Mouse (Mus musculus): Measurements from ENCODE around the gene Slc2a6. TPM values are rescaled to one million over a fixed set of nuclear protein-coding genes. Genes with fewer than 3 reads are reported as not detected.

Gene Slc2a6
- polyA plus RNA-seq, 1 experiment from 2014 or later = 5.2 TPM

GRCm38 (mm10) chr2:27058251-27058650, 30.5 kb upstream of the Slc2a6 start:
- Histone ChIP-seq H3K4me2 (replicated peaks) (no peak overlapping the region), H3K27ac (replicated peaks) (no peak overlapping the region), H3K36me3 (no peaks in the 10 kb centered on the region), H3K9me3 (no peaks in the 10 kb centered on the region), H3K9ac (replicated peaks) (no peak overlapping the region), H3K4me3 (no peak overlapping the region), H3K27me3 (no peaks in the 10 kb centered on the region), H3K4me1 (peaks cover 3% of the 10 kb centered on the region; the same call in 1 of the 2 replicates)
- ATAC-seq (replicated peaks) = no peak
- 63% methylated on average over 4 of the region's 4 CpGs for WGBS

- no peak for ATAC-seq (replicated peaks)
- Histone ChIP-seq H3K9ac (replicated peaks) (no peak overlapping the region), H3K27ac (replicated peaks) (no peak overlapping the region), H3K4me1 (no peaks in the 10 kb centered on the region), H3K27me3 (no peaks in the 10 kb centered on the region), H3K9me3 (no peaks in the 10 kb centered on the region), H3K36me3 (no peaks in the 10 kb centered on the region), H3K4me2 (replicated peaks) (no peak overlapping the region), H3K4me3 (no peak overlapping the region)
- WGBS = 38% methylated on average over 6 of the region's 6 CpGs
Measured at GRCm38 (mm10) chr2:27049408-27049807, 21.6 kb upstream of the Slc2a6 start.

DNA sequence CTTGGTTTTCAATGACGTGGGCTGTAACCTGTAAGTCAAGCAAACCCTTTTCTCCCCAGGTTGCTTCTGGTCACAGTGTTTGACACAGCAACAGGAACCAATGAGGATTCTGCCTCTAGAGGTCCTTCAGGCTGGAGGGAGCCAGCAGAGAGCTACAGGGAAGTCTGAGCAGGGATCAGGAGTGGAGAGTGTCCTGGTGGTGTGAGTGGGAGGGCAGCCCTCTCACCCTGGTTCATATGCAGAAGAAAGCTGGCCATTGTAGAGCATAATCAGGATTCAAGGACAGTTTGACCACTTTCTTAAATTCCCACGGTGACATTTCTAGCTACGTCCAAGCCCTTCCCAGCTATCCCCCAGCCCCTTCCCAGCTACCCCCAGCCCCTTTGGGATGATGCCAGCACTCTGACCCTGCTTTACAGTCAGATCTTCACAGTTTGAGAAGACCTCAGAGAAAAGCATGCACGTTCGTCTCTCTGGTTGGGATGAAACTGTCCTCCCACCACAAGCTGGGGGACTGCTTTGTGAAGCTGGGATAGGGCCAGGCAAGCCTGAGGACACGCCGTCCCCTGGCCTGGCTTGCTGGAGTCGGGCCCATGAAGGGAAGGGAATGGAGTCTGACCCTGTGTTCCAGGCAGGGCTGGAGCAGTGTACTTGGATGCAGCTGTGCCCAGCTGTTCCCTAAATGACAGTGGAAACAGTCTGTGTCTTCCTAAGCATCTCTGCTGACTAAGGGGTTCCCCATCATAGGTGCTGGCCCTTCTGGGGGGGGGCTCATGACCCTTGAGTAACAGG, 18.4 kb upstream of the Slc2a6 start:
- H3K4me3 ChIP-seq = no peak overlapping the region
- H3K4me2 ChIP-seq (replicated peaks) = no peak overlapping the region
- 69% methylated on average over 8 of the region's 8 CpGs for WGBS
- no peaks in the 10 kb centered on the region for H3K4me1 ChIP-seq
- H3K27me3 ChIP-seq = no peaks in the 10 kb centered on the region
- ATAC-seq (replicated peaks) = no peak
- H3K36me3 ChIP-seq = no peaks in the 10 kb centered on the region
- no peaks in the 10 kb centered on the region for H3K9me3 ChIP-seq
- no peak overlapping the region for H3K27ac ChIP-seq (replicated peaks)
- H3K9ac ChIP-seq (replicated peaks) = no peak overlapping the region

GRCm38 (mm10) chr2:27044641-27045040, 16.8 kb upstream of the Slc2a6 start:
- H3K27me3 ChIP-seq = no peaks in the 10 kb centered on the region
- H3K9me3 ChIP-seq = no peaks in the 10 kb centered on the region
- no peak overlapping the region for H3K4me3 ChIP-seq
- H3K4me1 ChIP-seq = no peaks in the 10 kb centered on the region
- H3K4me2 ChIP-seq (replicated peaks) = no peak overlapping the region
- H3K27ac ChIP-seq (replicated peaks) = no peak overlapping the region
- H3K36me3 ChIP-seq = no peaks in the 10 kb centered on the region
- no peak overlapping the region for H3K9ac ChIP-seq (replicated peaks)
- WGBS = 79% methylated on average over 3 of the region's 3 CpGs
- no peak for ATAC-seq (replicated peaks)

DNA sequence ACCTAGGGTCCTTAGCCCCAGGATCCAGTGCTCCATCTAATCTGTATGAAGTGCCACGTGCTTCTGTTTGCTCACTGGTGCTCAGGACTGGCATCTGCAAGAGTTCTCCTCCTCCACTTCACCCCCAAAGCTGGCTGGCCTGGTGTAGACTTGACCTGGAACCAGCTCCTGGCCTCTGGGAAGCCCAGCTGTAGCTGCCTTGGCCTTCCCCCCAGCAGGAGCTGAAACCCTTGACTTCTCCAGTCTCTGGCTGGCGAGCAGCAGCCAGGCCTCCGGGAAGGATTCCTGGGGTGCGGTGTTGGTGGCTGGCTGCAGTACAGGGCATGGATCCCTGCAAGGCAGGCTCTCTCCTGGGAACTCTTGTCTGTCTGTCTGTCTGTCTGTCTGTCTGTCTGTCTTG, 16.4 kb upstream of the Slc2a6 start:
- no peaks in the 10 kb centered on the region for H3K9me3 ChIP-seq
- 81% methylated on average over 4 of the region's 4 CpGs for WGBS
- H3K27ac ChIP-seq (replicated peaks) = no peak overlapping the region
- no peak overlapping the region for H3K9ac ChIP-seq (replicated peaks)
- no peaks in the 10 kb centered on the region for H3K27me3 ChIP-seq
- H3K4me3 ChIP-seq = no peak overlapping the region
- H3K36me3 ChIP-seq = no peaks in the 10 kb centered on the region
- no peaks in the 10 kb centered on the region for H3K4me1 ChIP-seq
- ATAC-seq (replicated peaks) = no peak
- no peak overlapping the region for H3K4me2 ChIP-seq (replicated peaks)

DNA sequence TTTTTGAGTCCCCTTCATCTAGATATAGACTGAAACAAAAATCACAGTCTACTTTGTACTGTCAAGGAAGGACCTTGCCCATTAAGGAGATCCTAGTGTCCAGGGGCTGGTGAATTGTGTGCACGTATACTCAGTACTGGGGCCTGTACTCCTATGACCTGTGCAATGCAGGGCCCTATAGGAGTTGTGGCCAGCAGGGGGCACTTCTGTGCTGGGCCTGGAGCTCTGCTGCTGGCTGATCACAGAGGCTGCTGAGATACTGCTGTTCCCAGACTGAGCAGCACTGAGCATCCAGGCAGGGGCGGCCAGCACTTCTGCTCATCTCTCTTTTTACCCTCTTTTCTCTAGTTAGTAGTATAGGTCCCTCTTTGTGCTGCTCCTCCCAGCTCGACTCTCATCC, 15.7 kb upstream of the Slc2a6 start:
- 33% methylated on average over 3 of the region's 3 CpGs for WGBS
- Histone ChIP-seq H3K4me3 (no peak overlapping the region), H3K36me3 (no peaks in the 10 kb centered on the region), H3K9ac (replicated peaks) (no peak overlapping the region), H3K9me3 (no peaks in the 10 kb centered on the region), H3K4me2 (replicated peaks) (no peak overlapping the region), H3K27ac (replicated peaks) (no peak overlapping the region), H3K4me1 (peaks cover 4% of the 10 kb centered on the region; the same call in 1 of the 2 replicates), H3K27me3 (no peaks in the 10 kb centered on the region)
- peak; percentile 94 for ATAC-seq (replicated peaks)

DNA sequence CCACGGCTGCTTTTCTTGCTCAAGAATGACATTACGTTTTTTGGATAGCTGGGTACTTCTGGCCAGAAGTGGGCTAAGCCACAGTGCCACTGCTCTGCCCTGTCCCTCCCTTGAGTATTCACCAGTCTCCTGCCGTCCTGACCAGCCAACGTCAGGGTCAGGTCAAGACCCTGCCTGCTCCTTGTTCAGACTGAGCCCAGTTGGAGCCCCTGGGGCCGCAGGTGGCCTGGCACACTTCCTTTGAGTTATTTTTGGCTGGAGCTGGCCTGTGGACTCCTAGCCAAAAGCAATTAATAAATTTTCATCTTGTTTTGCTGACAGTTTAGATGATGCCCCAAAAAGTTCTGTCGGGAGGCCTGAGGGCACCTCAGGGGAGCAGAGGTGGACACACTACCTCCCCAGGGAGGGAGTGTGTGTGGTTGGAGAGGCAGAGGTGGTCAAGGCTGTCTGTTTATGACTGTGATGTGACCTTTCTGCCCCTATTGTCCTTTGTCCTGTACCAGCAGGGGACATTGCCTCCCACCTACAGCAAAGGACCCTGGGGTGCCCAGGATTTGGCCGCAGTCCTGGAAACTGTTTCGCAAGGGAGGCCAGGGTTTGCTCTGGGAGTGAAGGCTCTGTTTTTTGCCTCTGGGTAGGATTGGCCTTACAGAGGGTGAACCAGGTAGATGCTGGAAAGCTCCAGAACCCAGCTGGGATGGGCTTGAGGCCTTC, 14.5 kb upstream of the Slc2a6 start:
- Histone ChIP-seq H3K4me1 (peaks cover 4% of the 10 kb centered on the region; the same call in 1 of the 2 replicates), H3K27ac (replicated peaks) (no peak overlapping the region), H3K27me3 (no peaks in the 10 kb centered on the region), H3K4me3 (no peak overlapping the region), H3K4me2 (replicated peaks) (no peak overlapping the region), H3K9ac (replicated peaks) (no peak overlapping the region), H3K9me3 (no peaks in the 10 kb centered on the region), H3K36me3 (no peaks in the 10 kb centered on the region)
- 76% methylated on average over 8 of the region's 8 CpGs for WGBS
- ATAC-seq (replicated peaks) = no peak

GRCm38 (mm10) chr2:27039286-27039685, 11.5 kb upstream of the Slc2a6 start:
- Histone ChIP-seq H3K4me1 (peaks cover 4% of the 10 kb centered on the region; the same call in 1 of the 2 replicates), H3K27me3 (no peaks in the 10 kb centered on the region), H3K4me3 (no peak overlapping the region), H3K27ac (replicated peaks) (no peak overlapping the region), H3K9me3 (no peaks in the 10 kb centered on the region), H3K36me3 (no peaks in the 10 kb centered on the region), H3K4me2 (replicated peaks) (no peak overlapping the region), H3K9ac (replicated peaks) (no peak overlapping the region)
- no peak; the same call in 1 of the 2 replicates for ATAC-seq (replicated peaks)
- WGBS = 12% methylated on average over 1 of the region's 1 CpGs

DNA sequence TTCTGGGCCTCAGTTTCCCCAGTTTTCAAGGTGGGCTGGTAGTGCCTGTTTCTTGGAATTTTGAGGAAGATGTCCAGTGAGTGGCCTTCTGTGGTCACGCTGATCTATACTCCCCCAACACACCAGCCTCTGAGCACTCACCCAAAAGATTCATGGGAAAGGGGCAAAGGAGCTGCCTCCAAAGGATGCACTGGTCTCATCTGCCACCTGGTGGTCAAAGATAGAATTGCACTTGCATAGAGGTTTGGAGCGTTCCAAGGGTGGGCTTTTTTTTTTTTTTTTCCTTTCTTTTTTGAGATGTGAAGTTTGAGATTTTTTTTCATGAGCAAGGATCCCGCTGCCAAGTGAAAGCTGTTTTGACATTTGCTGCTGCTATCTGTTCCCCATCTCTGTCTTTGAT, 10.8 kb upstream of the Slc2a6 start:
- 0% methylated on average over 3 of the region's 3 CpGs for WGBS
- peak; percentile 31; the same call in 1 of the 2 replicates for ATAC-seq (replicated peaks)

DNA sequence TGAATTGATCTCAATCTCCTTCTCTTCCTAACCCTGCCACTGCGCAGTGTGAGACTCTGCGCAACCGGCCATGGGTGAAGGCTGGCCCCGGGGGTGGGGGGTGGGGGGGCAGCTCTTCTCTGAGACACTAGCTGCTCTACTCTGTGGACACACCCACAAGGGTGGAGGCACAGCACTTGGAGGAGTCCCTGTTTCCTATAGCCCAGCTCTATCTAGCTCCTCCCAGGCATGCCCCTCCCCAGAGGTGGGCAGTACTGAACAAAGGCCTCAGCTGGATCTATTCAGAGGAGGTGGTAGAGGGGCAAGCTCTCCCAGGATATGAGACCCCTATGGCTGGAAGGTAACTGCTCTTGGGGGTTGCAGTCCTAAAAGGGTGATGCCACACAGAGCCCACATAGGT, 9.2 kb upstream of the Slc2a6 start:
- H3K27me3 ChIP-seq = no peaks in the 10 kb centered on the region
- no peak for ATAC-seq (replicated peaks)
- H3K36me3 ChIP-seq = no peaks in the 10 kb centered on the region
- H3K4me2 ChIP-seq (replicated peaks) = no peak overlapping the region
- 63% methylated on average over 4 of the region's 4 CpGs for WGBS
- H3K9ac ChIP-seq (replicated peaks) = no peak overlapping the region
- no peak overlapping the region for H3K4me3 ChIP-seq
- no peaks in the 10 kb centered on the region for H3K9me3 ChIP-seq
- H3K27ac ChIP-seq (replicated peaks) = no peak overlapping the region
- H3K4me1 ChIP-seq = peaks cover 4% of the 10 kb centered on the region; the same call in 1 of the 2 replicates

More for the DNA sequence above, 10.8 kb upstream of the Slc2a6 start:
- no peaks in the 10 kb centered on the region for H3K36me3 ChIP-seq
- no peaks in the 10 kb centered on the region for H3K9me3 ChIP-seq
- peaks cover 4% of the 10 kb centered on the region; the same call in 1 of the 2 replicates for H3K4me1 ChIP-seq
- no peak overlapping the region for H3K27ac ChIP-seq (replicated peaks)
- no peak overlapping the region for H3K4me3 ChIP-seq
- H3K4me2 ChIP-seq (replicated peaks) = no peak overlapping the region
- H3K27me3 ChIP-seq = no peaks in the 10 kb centered on the region
- H3K9ac ChIP-seq (replicated peaks) = no peak overlapping the region

DNA sequence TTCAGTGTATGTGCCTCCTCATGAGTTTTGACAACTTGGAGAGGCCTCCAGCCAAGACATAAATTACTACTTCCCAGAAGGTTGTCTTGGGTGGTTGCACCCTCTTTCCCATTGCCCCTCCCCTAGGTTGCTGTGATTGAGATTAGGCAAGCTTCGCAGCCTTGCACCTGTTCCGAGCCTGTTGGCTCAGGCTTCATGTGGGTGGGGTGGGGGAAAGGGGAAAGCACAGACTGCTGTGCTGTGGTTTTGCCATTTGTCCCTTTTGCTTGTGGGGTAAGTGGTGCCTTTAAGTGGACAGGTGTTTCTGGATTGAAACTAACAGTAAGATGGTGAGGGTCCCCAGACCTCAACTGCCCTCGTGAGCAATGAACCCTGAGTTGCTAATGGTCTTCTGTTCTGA, 8.2 kb upstream of the Slc2a6 start:
- WGBS = 78% methylated on average over 3 of the region's 3 CpGs
- H3K27me3 ChIP-seq = no peaks in the 10 kb centered on the region
- no peak overlapping the region for H3K4me3 ChIP-seq
- no peak overlapping the region for H3K9ac ChIP-seq (replicated peaks)
- no peak overlapping the region for H3K27ac ChIP-seq (replicated peaks)
- no peak for ATAC-seq (replicated peaks)
- H3K36me3 ChIP-seq = no peaks in the 10 kb centered on the region
- H3K4me1 ChIP-seq = peaks cover 4% of the 10 kb centered on the region; the same call in 1 of the 2 replicates
- H3K4me2 ChIP-seq (replicated peaks) = no peak overlapping the region
- H3K9me3 ChIP-seq = no peaks in the 10 kb centered on the region

GRCm38 (mm10) chr2:27032361-27032760, 4.6 kb upstream of the Slc2a6 start:
- H3K36me3 ChIP-seq = no peaks in the 10 kb centered on the region
- H3K9ac ChIP-seq (replicated peaks) = no peak overlapping the region
- no peak overlapping the region for H3K27ac ChIP-seq (replicated peaks)
- H3K9me3 ChIP-seq = no peaks in the 10 kb centered on the region
- no peak overlapping the region for H3K4me2 ChIP-seq (replicated peaks)
- H3K4me1 ChIP-seq = peaks cover 6% of the 10 kb centered on the region
- no peak overlapping the region for H3K4me3 ChIP-seq
- no peak for ATAC-seq (replicated peaks)
- peaks cover 9% of the 10 kb centered on the region; the same call in 1 of the 2 replicates for H3K27me3 ChIP-seq
- WGBS = 89% methylated on average over 2 of the region's 2 CpGs

Measured in forebrain, embryonic 15.5 days (tissue).